Mouse (Mus musculus): ENCODE results near the gene Pkn1.

Pkn1 gene

DNA sequence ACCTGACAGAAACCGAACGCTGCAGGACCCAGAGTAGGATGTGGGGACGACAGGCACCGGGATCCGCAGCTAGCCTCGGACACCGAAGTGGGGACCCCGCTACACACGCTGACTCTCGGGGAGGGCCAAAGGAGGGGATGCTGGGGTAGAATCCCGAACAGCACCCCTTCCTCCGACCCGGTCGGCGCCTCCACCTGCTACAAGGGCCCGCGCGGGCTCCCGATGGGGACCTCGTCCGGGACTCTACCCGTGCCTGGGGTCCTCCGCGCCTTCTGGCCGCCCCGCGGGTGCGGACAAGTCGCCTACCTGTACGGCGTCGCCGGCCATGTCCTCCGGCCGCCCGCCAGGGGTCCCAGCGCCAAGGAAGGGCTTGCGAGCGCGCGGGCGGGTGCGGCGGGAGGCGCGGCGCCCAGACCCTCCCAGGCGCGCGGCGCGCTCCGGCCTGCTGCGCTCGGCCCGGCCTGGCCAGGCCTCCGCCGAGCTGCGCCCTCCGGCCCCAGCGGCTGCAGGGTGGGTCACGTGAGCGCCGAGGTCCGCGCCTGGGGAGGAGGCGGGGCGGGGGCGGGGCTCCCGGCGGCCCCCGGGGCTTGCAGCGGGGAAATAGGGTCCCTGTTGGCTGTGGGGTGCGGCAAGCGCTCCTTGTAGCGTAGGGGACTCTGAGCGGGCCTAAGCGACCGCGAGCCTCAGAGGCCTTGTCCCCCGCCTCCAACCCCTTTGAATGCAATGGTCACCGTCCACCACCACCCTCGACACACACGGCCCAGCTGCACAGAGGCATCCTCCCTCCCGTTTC, at the start of gene Pkn1:
Gene Pkn1 (minus strand): TSS at position 519 of the 793 bp plus-strand sequence.
- peak; percentile 79 for DNase-seq

DNA sequence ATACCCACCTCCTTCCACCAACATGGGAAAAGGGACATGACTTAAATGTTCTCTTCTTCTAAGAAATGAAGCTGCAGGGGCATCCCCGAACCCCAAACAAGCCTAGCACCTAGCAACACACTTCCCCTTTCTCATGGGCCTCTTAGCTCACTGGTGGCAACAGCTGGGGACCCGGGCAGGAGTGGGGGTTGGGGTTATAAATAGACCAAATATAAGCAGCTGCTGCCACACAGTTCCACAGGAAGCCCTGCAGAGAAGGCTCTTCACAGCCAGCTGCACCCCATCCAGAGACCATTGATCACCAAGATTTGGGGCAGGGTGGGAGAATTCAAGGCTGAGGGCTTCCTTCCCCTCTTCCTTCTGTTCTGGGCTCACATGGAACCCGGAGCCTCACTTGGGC, 49.7 kb upstream of the Pkn1 start:
- peak; percentile 86 for DNase-seq

DNA sequence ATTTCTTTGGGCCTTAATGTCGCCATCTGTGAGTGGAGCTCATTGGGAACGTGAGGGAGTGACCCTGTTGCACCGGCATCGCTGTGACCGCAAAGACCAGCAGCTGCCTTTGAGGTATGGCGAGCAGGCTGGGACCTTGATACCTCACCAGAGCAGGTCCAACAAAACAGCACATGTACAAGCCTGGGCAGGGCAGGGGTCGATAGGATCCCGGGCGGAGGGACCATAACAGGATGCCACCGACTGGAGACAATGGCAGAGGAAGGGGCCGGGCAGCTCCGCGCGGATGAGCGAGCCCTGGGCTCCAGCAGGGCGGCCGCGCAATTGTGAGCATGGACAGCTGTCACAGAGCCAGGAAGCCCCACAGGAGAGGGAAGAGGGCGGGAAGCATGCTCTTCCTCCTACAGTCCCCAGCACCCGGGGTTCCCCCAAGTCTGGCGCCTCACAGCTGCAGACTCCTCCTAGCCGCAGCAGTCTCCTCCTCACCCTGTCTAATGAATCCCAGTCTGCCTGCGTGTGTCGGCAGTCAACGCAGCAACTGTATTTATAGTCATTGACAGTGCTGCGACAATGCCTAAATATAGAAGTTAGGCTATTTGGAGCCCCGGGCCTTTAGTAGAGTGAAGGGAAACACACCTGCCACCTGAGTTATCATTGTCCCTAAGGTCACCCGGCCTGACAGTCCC, 48.8 kb upstream of the Pkn1 start:
- DNase-seq, result peak; percentile 92

DNA sequence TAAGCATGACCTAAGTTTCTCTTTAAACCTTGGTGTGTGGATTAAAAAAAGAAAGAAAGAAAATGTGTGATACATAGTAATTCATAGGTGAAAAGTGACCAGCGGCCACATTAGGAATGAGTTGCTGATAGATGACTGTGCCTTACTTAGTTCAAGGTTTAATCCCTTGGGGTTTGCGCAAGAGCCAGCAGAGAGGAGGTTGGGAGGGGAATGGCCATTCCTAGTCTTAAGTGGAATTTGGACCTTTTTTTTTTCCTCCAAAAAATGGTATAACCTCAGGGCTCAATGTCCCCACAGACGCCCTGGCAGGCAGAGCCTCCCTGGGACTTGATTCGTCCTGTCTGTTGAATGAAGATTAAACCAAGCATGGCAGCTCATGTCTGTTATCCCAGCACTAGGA, 45.1 kb upstream of the Pkn1 start:
- DNase-seq, result no peak

DNA sequence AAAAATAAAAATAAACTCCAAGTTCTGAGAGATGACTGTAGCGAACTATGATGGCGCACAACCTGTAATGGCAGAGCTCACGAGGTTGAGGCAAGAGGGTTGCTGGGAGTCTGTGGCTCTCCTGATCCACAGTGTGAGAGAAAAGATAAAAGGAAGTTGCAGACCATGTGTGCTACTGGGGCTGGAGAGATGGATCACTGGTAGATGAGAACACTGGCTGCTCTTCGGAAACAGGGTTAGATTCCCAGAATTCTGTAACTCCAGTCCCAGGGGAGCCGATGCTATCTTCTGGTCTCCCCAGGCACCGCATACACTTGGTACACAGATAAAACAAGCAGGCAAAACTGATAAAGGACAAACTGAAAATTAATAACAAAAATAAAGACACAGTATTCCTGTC, 44.0 kb upstream of the Pkn1 start:
- no peak for DNase-seq

DNA sequence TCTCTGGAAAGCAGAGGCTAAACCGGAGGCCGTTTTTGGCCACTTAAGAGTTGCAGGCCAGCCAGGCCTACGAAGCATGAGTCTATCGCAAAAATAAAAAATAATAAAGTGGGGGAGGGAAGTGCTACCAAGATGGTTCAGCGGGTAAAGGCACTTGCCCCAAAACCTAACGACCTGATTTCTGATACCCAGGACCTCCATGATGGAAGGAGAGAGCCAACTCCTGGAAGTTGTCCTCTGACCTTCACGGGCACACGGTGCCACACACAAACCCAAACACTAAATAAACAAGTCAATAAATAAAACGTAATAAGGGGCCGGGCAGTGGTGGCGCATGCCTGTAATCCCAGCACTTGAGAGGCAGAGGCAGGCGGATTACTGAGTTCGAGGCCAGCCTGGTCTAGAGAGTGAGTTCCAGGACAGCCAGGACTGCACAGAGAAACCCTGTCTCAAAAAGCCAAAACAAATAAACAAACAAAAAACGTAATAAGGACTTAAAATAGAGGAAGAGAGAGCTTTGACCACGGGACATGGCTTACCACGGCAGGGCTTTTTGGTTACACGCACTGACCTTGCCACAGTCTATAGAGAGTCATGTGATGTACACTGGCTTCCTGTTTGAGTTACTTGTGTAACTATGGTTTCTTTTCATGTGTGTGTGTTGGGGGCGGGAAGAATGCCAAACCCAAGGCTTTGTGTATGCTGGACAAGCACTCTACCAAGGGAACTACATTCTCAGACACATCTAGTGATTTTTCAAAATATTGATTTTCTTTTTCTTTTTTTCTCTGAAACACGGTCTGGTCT, 43.1 kb upstream of the Pkn1 start:
- DNase-seq, result peak; percentile 87

DNA sequence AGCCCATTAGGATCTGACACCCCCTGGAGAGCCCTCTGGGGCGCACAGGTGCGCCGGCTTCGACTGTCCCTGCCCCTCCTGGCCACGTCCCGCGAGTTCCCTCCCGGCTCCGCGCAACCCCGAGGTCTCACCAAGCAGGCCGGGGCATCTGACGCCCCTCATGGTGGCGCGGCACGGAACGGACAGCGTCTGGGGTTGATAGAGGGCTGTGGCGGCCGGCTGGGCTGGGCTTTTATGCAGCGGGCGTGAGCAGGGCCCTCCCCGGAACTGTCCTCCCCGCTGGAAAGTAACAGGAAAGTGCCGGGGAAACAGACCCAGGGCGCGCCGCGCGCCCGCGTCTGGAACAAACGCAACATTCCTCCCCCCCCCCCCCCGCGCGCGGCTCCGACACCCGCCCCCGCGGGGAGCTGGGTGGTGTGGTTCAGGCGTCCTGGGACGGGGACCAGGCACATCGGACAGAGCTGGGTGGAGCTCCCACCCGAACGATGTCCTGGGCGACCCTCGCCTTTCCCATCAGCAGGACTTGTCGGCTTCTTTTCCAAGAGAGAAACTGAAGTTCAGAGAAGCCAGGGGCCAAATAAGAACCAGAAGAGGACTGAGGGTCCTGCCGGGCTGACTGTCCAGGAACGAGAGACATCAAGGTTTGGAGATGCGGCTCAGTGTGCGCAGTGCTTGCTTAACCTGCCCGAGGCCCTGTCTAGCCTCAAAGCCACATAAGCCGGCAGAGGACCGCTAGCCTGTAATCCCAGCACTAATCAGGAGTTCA, 42.2 kb upstream of the Pkn1 start, which contains the start of gene Adgre5:
Gene Adgre5 (minus strand): TSS at position 351 of the 766 bp plus-strand sequence.
- peak; percentile 92 for DNase-seq

DNA sequence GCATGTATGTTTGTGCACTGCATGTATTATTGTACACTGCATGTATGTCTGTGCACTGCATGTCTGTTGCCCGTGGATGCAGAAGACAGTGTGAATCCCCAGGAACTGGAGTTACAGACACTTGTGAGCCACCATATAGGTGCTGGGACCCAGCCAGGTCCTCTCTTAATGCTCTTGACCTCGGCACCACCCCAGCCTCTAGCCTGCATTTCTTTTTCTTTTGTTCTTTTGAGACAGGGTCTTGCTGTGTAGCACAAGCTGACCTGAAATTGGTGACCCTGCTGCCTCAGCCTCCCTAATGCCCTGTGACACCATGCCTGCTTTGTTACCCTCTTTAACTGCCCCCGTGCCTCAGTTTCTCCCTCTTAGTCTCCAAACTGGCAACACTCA, 41.6 kb upstream of the Pkn1 start:
- DNase-seq, result peak; percentile 37

DNA sequence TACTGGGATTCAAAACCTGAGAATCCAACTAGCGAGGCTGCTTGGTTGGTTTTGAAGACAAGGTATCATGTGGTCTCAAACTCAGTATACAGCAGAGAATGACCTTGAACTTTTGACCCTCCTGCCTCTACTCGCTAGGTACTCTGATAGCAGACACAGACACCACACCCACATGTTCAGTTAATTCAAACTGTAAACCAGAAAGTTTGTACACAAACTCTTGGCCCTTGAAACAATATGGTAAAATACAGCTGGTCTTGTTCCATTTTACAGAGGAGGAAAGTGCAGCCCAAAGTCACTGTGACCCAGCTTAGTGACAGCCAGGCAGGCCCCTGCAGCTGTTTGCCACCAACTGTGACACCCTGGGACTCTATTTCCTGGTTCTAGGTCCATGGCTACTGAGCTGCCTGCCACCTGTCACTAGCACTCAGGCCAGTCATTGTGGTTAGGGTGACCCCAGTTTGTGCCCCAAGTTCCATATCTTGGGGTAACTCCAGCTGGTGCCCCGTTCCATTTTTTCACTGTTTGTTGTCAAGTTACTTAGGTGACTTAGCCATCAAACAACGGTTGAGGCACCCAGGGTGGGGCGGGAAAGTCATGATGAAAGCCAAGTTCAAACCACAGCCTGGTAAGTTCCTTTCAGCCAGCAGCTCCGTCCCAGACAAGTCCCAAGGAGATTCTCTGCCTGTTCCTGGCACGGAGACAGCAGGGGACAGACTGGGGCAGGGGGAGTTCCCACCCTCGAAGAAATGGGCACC, 40.9 kb upstream of the Pkn1 start:
- peak; percentile 78 for DNase-seq

DNA sequence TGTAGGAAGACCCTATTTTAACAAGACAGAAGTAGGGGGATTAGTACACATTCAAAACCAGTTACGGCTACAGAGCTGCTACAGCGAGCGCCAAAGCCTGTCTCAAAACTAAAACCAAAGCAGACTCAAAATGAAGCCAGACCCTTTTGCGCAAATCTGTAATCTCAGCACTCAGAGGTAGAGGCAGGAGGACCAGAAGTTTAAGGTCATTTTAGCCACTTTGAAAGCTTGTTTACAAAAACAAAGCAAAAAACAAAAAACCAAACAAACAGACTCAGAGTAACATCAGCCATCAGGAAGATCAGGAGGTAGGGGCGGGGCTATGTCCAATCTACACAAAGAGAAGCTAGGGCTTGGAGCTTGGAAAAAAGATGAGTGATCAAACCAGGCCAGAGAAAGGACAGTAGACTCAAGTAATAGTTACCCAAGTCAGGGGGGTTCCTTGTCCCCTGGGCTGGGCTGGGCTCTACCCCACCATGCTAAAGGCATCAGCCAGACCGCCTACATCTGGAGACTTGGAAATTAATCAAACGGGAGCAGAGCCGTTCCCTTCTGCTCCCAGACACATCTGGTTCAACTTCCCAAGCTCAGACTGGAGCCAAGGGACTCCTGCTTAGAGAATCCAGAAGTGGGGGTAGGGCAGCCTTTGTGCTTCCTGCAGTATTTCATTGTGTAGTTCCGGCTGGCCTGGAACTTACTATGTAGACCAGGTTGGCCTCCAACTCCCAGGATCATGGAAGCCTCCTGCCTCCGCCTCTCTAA, 40.2 kb upstream of the Pkn1 start:
- peak; percentile 45 for DNase-seq

DNA sequence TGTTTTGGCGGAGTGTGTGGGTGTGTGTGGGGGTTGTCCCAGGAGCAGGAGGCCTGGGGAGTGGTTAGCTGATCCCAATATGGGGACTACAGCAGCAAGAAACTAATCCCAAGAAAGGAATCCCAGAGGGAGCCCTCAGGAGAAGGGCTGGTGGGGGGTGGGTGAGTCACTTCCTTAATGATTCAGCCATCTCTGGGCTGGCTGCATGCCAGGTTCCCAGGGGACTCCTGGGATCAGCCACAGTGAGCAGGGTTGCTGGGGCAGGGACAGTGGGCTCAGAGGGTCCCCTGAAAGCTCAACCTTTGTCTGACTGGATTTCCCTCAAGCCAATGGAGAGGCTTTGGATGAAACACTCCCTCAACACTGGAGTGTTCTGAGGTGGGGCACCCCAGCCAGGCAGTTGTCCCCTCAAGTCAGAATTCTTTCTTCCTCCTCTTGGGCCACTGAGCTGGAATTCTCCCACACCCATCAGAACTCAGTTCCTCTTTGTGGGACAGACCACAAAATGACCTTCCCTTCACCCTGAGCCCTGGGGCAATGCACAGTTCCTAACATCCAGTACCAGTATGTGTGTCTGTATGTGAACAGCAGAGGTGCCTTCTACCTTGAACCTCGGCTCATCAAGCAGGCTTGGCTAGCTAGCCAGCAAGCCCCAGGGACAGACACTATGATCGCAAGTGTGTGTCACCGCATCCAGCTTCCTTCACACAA, 39.0 kb upstream of the Pkn1 start:
- peak; percentile 86 for DNase-seq

DNA sequence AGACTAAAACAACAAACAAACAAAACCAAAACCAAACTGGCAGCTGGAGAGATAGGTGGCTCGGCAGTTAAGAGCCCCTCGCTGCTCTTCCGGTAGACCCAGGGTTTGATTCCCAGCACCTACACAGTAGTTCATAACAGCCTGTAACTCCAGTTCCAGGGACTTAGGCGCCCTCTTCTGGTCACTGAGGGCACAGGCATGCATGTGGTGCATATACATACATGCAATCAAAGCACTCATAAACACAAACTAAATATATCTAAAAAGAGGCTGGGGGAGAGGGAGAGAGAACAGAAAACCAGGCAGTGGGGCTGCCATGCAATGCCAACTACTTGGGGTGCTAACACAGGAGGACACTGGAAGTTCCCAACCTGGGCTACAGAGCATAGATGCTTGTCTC, 38.4 kb upstream of the Pkn1 start:
- DNase-seq, result no peak

DNA sequence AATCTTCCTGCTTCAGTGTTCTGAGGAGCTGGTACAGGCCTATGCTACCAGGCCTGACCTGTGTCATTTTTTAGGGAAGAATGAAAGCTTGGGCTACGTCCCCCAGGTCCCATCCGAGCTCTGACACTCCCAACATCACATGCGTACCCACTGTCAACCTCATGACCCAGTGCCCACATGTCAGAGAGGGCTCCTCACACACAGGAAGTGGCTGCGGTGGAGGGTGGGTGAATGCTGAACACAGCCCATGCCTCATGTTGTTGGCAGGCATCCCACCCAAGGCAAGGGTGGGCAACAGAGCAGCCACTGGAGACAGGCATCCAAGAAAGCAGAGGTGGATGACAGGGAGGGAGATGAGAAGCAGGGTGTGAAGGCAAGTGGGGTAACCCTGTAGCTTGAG, 37.7 kb upstream of the Pkn1 start:
- peak; percentile 65 for DNase-seq

DNA sequence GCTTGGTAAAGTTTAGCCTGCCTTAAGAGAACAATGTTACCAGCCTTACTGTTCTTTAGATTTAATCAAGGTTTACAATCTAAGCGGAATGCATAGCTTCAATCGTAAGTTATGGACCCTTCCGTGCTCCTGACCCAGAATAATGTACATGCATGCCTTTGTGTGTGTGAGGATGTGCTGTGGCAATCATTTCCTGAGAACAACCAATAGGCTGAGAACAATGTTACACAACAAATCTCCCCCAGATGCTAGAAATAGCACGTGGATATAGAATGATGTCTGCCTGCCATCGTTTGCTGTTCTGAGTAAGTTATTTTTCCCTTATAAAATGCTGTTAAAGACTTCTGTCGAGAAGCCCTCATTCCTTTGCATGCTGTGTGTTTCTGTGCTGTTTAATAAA, 33.9 kb upstream of the Pkn1 start:
- DNase-seq, result no peak

DNA sequence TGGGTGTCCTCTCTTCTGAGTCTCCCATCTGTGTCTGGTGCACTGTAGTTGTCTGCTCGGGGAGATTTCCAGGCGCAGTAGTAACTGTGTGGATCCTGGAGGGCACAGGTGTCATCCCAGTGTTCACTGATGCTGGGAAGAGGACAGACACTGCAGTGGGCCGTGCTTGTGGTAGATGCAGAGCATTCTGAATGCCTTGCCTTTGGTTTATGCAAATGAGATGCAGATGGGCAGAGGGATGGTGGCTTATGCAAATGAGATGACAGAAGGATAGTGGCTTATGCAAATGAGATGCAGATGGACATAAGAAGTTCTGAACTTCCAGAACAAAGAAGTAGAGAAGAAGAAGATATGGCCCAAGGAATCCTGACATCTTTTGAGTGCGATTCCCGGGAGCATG, 32.9 kb upstream of the Pkn1 start:
- no peak for DNase-seq

DNA sequence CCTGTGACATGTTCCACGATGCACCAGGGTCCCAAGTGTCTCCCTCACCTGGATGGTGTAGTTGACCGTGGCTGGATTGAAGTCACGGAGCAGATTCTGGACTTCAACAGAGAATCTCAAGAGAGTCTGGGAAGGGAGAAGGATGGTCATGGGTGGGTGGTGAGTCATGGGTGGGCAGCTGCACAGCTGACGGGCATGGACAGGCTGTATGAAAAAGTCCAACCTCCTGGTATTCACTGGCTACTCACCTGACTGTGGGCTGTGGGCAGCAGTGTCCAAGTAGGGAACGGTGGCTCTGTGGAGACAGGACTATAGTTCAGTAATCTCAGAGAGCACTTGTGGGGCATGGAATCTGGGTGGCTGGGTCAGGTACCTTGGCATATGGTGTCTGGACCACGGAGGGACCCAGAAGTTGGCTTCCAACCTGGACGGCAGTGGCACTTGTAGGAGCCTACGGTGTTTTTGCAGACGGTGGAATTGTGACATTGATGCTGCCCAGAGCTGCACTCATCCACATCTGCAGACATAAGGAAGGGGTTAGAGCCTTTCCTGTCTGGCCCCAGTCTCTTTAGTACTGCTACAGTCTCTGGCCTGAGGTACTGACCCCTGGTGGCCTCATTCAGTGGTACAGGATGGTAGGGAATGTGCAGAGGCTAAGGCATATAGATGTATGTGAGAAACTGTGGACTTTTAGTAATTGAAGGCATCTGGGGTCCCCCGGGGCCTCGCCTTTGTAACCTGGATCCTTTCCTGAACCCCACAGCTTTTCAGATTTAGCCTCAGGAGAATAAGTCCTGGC, 30.2 kb upstream of the Pkn1 start:
- DNase-seq, result peak; percentile 74

DNA sequence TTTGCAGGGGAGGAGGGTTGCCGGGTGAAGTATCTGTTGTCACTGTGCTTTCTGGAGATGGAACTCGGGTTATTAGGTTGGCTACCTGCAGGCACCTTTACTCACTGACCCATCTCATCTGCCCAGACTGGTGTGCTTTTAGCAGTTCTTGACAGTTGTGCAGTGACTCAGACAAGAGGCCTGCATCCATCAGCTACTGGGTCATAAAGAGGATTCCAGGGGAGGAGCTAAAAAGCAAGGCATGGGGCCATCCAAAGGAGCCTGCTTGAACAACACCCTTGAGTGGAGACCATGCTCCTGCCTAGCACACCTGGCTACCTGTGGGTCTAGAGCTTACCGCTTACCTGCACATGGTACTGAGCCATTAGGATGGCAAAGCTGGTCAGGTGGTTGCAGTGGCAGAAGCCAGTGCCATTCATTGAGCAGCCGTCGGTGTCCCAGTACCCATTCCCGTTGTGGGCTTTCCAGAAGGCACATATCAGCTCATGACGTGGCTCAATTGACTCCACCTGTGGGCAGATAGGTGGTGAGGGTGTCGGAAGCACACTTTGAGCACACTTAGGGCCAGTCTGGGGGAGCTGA, 26.6 kb upstream of the Pkn1 start:
- no peak for DNase-seq

DNA sequence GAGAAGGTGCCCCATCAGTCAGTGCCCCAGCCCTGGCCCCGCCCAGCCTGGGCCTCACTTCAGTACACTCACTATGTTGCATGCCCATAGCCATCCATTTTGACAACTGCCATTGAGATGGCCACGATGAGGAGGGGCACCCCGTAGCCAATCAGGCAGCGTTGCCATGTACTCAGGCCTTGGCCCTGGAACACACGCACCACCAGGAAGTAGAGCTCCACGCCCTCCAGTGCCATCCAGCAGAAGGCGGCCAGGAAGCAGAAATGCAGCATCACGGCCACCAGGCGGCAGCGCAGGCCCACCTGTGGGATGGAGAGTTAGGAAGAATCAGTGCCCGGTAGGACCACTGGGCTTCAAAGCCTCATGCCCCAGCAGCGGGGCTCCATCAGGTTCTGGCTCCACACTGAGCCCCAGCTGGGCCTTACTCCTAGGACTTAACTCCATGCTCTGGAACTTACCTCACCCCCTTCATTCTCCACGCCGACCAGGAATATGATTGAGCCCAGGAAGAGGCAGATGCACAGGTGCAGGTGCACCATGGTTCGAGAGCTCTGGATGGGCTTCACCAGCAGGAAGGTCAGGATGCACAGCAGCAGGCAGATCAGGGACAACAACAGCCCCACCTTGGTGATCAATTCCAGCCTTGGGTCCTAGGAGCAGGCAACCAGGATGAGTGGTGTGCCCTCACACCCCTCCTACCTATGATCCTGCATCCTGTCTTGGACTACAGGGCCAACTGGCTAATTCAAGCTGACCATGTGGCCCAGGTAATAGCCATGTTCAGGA, 25.9 kb upstream of the Pkn1 start:
- peak; percentile 90 for DNase-seq
